Mouse (Mus musculus): ENCODE data around the gene Ptprm.

Gene Ptprm

DNA sequence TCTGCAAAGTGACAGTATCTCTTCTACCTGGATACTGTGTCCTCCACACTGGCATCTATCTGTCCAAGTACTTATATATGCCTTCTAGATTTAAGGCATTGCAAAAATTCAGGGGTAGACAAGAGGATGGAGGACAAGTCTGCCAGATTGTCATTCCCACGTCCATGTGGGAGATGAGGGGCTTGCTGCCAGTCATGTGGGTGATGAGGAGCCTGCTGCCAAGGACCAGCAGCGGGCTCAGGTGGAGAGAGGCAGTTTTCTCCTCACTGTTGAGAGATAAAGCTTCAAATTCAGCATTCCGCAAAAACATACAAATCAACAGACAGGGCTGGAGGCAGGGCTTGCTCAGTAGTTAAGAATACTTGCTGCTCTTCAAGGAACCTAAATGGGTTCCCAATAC, 66.8 kb downstream of the Ptprm start:
- DNase-seq (ENCODE audit: low read depth, low spot score) = no peak

DNA sequence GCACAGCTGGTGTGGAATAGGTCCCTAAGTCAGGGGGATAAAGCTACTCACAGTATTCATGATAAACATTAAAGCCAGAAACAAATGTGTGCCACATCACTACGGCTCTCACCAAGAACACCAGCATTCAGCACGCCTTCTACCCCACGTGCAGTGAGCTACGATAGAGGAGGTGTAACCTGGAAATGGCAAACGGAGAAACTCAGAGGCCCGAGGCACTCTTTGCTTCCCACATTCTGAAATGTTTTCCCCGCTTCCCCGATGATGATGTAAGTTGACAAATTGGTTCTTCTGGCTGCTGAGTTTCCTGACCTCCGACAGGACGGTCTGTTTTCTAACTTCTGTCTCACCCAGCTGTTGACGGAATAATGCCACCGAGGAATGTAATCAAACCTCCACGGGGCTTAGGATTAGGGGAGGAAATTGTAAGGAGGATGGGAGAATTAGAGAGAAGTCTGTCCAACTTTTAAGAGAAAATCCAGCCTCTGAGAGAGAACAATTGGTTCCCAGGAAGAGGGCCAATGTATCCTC, 72.6 kb downstream of the Ptprm start:
- DNase-seq (ENCODE audit: low read depth, low spot score) = no peak

DNA sequence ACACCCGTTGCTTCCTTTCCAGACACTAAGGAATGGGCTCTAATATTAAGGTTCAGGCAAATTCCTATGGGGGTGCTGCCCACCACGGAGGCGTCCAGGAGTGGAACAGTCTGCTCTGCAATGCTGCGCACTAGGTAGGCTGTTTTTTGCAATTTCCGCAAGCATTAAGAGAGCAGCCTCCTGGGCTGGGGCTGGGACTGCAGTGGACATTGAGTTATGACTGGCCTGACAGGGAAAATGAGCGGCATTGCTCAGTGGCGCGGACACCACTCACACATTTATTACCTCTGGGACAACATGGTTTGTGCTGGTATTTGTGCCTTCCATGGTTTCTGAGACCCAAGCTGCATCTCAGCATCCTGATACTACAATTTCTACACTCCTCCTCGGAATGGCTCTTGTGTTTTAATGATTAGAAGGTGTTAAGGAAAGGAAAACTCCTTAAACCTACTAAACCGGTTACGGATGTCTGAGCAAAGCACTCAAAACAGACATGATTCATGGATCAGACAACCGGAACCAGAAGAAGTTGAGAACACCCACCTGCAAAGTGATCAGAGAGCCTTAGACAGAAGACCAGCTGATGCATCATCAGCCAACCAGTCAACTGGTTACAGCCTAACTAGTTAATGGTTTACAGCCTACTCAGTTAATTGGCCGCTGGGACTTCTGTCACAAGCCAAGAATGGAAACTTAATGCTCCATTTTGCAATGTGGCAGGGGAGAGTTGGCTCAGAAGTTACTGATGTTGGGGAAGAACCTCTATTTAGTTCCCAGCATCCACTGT, 76.9 kb downstream of the Ptprm start:
- DNase-seq (ENCODE audit: low read depth, low spot score) = no peak

DNA sequence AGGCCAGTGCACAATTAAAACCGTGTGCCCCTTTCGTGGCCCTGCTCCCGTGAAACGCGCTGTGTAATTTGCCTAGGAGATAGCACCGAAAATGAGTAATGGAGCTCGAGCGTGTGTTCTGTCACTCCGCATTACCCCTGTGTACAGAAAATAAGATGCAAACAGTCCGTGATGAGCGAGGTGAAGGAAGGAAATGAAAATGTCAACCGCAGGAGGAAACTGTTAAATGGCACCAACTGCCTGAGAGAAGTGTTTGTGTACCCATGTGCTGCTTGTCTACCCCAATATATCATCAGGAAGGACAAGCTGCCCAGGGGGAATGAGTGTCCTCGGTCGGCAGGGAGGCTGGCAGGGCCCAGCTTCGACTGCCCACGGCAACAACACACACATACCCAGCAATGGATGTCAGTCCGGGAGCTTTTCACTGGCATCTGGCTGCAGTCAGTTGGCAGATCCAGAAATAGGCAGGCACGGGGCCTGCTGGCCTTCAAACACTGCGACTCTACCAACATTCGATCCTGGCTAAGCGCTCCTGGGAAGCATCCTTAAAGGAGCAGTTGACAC, 79.6 kb downstream of the Ptprm start:
- DNase-seq (ENCODE audit: low read depth, low spot score) = peak; percentile 71

DNA sequence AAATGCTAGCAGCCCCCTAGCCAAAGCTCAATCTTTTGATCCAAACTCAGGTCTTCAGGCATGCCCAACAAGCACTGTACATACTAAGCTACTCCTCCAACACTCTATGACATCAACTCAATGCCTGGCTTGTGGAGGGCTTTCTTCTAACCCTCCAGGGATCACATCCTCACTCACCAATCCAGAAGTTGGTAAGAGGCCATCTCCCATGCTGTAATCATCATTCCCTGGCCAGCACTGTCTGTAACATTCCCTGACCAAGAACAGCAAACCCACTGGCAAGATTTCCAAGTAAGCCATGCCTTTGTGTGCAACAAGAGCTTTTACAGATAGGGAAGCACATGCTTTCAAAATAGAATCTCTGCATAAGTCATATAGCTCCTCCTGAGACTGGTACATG, 81.3 kb downstream of the Ptprm start:
- peak; percentile 63 for DNase-seq (ENCODE audit: low read depth, low spot score)

DNA sequence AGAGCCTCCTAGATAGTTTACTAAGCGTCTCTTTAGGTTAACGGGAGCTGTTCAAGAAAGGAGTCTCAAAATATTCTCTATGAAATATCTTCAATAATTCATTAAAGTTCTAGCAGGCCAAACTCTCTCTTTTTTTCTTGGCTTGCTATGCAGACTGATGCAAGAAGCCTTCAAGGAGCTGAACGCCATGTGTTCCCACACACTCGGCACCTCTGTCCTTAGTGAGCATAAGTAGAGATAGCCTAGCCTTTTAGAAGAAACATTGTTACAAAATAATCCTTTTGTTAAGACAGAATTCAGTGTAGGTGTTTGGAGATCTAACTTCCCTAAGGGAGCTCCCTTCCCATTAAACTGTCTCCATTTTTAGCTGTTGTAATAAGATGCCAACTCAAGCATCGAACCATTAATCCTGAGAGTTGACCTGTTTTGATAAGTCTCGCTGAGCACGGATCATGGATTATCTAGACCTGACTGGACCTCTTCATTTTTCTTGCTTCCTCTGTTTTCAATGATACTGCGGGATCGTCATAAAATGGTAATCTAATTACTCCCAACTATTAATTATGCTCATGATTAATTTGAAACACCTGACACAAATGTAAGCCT, 85.7 kb downstream of the Ptprm start:
- no peak for DNase-seq (ENCODE audit: low read depth, low spot score)

DNA sequence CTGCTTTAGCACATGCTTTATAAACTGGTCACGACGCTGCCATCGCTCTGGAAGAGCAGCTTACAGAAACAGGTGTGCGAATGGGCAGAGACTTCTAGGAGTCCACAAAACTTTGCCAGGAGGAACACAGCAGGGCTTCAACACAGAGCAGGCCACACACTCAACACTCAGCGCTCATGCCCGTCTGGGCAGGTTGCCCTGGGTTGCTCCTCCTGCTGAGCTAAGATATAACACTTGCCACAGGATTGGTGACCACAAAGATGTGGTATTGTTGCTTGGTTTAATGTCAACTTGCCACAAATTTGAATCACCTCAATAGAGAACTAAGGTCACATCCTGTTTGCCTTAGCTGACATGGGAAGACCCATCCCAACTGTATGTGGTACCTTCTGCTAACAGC, 88.0 kb downstream of the Ptprm start:
- no peak for DNase-seq (ENCODE audit: low read depth, low spot score)

DNA sequence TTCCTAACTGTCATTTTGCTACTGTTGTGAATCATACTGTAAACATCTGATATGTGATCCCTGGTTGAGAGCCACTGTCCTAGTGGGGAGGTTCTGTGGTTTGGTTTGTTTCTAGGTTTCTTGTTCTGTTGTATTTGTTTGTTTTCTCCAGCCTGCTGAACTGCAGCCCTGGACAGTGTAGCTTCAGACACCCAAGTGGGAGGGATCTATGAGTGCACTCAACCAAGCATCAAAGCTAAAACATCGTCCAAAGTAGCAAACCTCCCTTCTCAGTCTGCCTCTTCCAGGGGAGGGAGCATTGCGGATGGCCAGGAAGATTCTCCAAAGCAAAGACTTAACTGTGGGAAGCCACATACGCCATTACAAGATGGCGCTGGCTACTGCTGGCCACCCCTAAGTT, 88.7 kb downstream of the Ptprm start:
- DNase-seq (ENCODE audit: low read depth, low spot score) = no peak

DNA sequence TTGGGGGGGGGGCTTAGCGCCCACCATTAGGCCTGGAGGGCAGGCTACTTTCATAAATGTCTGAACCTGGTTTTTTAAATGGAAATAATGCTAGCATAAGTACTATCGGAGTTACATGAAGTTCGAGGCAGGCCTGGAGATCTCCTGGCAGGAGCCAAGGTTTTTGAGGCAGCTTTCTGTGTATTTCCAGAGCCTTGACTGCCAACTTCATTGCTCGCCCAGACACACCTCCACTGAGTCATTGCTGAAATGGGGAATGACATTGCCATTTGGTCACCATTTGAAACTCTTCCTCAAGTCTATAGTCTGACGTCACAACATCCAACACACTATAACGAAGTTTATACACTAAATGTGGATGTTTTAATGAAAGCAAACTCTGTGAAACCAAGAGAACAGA, 89.5 kb downstream of the Ptprm start:
- DNase-seq (ENCODE audit: low read depth, low spot score) = no peak

DNA sequence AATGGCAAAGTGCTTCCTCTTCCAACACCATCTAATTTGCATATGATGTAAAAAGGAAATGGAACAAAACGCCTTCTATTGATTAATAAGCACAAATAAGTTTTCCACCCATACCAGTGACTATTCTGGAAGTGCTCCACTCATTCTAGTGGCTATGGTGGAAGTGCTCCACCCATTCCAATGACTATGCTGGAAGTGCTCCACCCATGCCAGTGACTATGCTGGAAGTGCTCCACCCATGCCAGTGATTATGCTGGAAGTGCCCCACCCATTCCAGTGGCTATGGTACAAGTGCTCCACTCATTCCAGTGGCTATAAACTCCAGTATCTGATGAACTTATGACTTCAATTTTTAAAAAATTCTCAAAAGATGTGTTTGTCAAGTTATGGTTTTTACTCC, 91.2 kb downstream of the Ptprm start:
- no peak for DNase-seq (ENCODE audit: low read depth, low spot score)

DNA sequence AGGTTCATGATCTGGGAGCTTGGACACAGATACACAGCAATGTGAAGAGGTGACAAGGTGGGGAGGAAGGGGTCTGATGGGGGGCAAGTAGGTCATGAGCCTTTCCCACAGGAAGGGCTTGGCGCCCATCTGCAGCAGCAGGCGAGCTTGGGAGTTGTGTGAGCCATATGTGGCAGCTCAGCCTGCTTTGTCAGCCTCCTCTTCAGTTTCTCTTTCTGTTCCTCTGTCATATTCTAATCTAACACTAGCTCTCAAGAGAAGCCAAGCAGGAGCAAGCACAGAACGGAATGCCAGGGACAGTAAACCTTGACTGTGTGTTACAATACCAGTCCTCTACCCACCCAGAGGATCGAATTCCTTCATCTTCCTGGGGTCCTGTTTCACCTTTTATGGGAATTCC, 94.2 kb downstream of the Ptprm start:
- DNase-seq (ENCODE audit: low read depth, low spot score) = no peak

DNA sequence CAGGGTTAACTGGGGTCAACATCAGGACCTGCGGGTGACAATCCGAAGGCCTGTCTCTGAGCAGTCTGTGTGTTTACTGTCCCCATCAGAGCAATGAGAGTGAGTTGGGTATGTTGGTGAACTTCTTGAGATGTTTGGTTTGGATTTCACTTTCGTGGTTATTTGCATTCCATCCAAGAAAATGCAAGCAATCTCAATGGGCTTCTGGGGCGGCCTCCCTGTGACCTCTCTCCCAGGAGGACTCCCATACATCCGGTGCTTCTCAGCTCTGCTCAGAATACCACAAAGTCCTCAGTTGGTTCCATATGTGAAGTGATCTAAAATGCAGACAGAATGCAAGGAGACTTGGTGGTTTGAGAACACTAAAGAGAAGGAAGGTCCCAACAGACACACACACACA, 96.5 kb downstream of the Ptprm start:
- DNase-seq (ENCODE audit: low read depth, low spot score) = no peak

DNA sequence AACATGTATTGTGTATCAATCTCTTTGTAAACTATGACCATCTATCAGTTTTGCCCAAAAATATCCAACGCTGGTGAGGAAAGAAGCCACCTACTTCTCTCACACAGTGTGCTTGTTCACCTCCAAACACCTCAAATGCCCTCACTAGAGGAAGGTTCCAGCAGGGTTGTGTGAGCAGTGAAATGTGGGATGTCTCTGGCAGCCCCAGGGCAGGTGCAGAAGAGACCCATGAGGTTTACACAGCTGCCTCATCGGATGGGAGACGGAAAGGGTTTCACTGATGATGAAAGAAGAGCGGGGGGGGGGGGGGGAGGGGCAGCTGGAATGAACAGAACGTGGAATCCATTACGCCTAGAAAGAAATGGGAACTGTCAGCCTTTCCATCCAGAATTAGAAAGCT, 98.1 kb downstream of the Ptprm start:
- DNase-seq (ENCODE audit: low read depth, low spot score) = no peak

DNA sequence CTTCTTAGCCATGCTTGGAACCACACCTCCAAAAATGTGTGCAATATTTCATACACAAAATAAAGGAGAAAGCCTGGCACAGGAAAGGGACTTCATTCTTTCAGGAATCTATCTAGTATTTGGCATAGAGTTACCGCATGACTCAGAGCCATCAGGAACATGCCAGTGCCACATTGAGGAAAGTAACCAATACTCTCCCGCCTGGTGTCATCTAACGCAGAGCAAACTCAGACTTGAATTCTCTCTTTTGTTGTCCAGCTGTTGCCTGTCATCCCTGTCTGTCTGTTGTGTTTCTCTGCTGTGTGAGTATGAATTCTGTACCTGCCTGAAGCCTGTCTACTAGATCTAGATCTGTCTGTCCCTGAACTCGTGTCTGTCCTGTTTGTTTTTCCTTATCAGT, 100.8 kb downstream of the Ptprm start:
- DNase-seq (ENCODE audit: low read depth, low spot score) = no peak

DNA sequence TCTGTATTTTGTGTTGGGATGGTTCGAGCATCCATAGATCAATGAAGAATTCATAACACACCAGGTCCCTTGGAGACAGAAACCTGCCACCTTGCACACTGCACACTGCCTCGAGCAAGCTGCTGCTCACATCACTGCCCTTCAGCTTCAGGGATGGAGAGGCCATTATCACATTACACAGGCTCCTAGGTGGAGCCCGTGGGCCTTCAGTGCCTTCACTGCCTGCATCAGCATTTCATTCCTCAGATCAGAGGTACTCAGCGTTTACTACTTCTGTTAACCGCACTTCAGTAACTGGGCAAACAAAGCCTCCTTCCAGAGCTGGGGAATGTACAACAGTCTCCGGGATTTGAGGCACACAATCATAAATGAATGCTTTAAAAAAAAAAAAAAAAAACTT, 101.3 kb downstream of the Ptprm start:
- DNase-seq (ENCODE audit: low read depth, low spot score) = no peak

DNA sequence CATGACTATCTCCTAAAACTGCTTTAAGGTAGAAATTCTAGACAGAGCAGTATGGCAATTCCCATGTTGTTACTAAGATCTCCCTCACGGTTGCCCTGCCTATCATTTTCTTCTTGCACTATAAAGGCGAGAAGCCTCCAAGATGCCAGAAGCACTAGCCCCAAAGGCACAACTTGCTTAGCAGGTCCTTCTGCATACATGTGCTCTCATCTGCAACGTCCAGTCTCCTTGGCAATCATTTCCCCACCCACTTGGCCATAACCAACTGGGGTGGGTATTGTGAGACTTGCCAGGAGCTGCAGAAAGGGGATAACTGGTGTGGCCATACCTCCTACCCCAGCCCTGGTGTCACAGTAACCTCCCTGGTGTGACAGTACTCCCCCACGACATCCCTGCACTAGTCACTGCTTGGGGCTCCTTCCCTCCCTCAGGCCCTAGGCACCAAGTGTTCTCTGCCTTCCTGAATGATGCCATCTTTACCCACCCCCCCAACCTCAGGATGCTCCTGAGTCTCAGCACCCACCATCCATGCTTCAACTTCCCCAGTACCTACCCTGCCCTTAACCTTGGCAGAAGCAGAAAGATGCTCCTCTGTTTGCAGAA, 108.9 kb downstream of the Ptprm start:
- DNase-seq (ENCODE audit: low read depth, low spot score) = no peak

DNA sequence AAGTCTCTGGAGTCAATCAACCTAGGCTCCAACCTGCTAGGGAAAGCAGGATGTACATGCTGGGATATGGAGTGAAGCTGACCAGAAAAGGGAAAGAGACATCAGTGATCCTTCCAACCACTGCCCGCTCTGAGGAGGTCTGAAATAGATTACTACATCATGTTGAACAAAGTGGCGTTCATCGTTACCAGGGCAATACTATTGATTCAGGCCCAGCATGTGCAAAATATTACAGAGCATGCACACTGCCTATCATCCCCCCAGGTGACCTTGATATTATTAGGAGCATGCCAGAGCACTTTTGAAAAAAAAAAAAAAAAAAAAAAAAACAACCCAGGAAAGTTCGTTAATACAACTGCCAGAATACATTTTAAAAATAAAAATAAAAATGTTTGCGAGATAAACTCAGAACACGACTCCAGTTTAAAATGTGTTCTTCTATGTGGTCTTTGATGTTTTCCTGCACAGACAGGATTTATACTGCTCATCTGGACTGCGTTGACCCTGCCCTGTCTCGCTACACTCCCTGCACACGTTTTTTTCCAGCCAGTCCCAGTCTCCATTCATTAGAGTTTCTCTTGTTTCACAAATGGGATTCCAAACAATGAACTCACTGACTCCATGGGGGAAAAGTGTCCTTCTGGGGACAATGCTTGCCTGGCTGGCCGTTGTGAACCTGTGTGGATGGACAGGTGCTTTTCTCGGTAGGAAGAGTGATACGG, 111.3 kb downstream of the Ptprm start:
- DNase-seq (ENCODE audit: low read depth, low spot score) = no peak

DNA sequence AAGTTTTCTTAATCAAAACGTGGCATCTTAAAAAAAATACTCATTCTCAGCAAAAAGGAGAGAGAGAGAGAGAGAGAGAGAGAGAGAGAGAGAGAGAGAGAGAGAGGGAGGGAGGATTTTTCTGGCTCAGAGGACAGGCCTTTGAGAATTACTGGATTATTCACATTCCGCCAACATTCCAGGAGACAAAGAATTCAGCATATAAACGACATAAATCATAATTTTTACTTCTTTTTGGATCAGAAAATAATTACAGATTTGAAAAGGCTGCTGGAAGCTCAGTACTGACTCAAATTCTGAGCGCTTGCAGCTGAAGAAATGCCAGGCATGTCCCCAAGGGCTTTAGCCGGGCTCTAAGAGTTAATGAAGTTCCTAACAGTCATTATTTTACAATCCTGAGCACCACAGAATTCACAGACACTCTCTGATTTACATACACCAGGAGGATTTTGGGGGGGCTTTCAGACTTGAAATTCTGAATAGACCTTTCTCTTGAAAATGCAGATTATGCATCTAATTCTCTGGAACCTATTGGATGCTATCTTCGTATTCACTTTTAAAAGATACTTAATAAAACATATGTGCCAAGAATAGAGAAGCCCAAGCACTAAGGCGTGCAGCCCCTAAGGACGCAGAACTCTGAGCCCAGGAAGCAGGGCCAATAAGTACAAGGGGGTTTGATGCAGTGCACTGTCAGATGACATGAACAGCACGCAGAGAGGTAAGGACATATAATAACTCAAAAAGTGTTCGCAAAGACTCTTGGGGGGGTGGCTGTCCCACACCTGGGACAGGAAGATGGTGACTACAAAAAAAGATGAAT, 112.1 kb downstream of the Ptprm start:
- DNase-seq (ENCODE audit: low read depth, low spot score) = peak; percentile 8

DNA sequence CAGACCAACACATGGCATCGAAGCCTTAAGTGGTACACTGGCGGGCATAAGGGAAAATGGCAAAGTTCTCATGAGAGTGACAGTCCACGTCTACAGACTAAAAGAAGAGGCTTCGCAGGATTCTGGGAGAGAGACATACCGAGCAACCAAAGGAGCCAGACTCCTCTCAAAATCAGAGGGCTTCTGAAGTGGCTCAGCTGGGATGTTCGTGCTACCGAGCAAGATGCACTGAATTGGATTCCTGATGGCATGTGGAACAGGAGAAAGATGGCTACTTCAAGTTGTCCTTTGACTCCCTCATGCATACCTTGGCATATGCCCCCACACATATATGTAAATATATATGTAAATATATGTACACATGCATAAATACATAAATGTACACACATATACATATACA, 115.4 kb downstream of the Ptprm start:
- no peak for DNase-seq (ENCODE audit: low read depth, low spot score)

DNA sequence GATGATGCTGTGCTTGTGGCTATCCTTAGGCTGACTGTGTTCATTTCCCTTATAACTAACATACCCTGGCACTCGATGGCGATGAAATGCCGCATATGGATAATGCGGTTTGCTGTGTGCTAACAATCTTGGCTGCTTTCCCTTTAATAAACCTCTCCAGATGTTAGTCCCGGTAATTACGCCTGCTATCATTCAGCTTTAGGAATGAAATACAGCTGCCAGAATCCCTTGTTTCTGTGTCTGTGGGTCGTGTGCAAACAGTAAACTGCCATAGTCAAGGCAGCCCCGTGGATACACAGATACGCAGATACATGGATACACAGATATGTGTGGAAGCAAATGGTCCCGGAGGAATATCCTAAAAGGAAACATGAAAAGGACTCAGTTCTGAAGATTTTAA, 116.8 kb downstream of the Ptprm start:
- DNase-seq (ENCODE audit: low read depth, low spot score) = no peak

DNA sequence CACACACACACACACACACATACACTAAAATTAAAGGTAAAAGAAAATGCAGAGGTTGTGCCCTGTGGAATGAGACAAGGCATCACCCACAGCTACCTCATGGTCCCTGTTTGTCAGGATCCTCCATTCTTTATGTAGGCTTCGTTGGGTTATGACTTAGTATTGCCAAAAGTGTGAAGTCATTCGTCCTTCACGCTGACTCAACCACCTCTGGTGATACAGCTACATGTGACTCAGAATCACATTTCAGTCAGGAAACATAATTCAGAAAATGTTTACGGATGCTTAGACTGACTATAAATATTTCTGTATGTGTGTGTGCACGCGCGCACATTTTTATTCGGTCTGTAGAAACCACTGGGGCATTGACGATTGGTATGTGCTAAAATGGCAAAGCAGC, 121.2 kb downstream of the Ptprm start:
- no peak for DNase-seq (ENCODE audit: low read depth, low spot score)

All from skeletal muscle tissue, adult 2 months (tissue).